ENCODE assay signal across 23 mouse cellular contexts in the genomic region with DNA sequence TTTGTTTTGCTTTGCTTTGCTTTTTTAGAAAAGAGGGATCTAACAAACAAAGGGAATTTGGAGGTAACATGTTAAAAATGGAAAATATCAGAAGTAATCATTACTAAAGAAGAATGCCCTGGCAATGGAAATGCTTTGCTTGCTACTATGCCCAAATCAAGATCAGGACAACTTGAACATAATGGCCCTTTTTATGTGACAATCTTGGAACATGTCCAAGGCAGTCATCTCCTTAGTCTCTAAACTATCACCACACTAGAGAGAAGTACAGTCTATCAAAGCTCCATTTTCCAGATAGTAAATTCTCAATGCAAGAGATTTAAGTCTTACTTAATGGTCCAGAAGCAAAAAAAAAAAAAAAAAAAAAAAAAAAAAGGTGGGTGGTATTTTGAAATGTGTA.
"Had no signal": no experiment of that assay in that cellular context is flagged by ENCODE, and none has a peak within 500 bp of the region (broad histone marks: within the 10 kb centered on the region; RNA-seq: fewer than 3 reads in every experiment).

No protein-coding gene starts in this region.

- H3K27ac ChIP-seq: gastrocnemius, adult 2 months; heart, adult 2 months; heart, embryonic 13.5 days; heart, embryonic 15.5 days; hindbrain, embryonic 14.5 days; kidney, embryonic 15.5 days; kidney, postnatal 0 days; limb, embryonic 13.5 days; limb, embryonic 15.5 days; liver, embryonic 12.5 days; liver, embryonic 14.5 days had no signal

- H3K9ac ChIP-seq: heart, embryonic 13.5 days; heart, embryonic 15.5 days; hindbrain, embryonic 14.5 days; kidney, embryonic 15.5 days; limb, embryonic 13.5 days; limb, embryonic 15.5 days; liver, embryonic 12.5 days; liver, embryonic 14.5 days had no signal

- ATAC-seq: intestine, embryonic 16.5 days; liver, embryonic 12.5 days had no signal

- H3K9me3 ChIP-seq: heart, embryonic 13.5 days; heart, embryonic 15.5 days; kidney, embryonic 15.5 days; limb, embryonic 13.5 days; limb, embryonic 15.5 days; liver, embryonic 12.5 days had no signal

- H3K4me2 ChIP-seq: heart, embryonic 11.5 days; heart, embryonic 13.5 days; heart, embryonic 15.5 days; kidney, embryonic 15.5 days; limb, embryonic 13.5 days; limb, embryonic 15.5 days; liver, embryonic 12.5 days had no signal

- H3K4me3 ChIP-seq: gastrocnemius, adult 2 months; heart, adult 2 months; heart, embryonic 13.5 days; heart, embryonic 15.5 days; kidney, embryonic 15.5 days; limb, embryonic 13.5 days; limb, embryonic 15.5 days; liver, embryonic 12.5 days had no signal

- H3K4me1 ChIP-seq: heart, embryonic 13.5 days; heart, embryonic 15.5 days; kidney, embryonic 15.5 days; limb, embryonic 13.5 days; limb, embryonic 15.5 days; liver, embryonic 12.5 days had no signal

- H3K27me3 ChIP-seq: heart, embryonic 13.5 days; heart, embryonic 15.5 days; kidney, embryonic 15.5 days; limb, embryonic 13.5 days; limb, embryonic 15.5 days; liver, embryonic 12.5 days had no signal

- DNase-seq: gastrocnemius, adult 2 months; gastrocnemius, postnatal 14 days; gastrocnemius, postnatal 36 days; heart, adult 11 months; heart, adult 2 months; heart, postnatal 14 days; heart, postnatal 36 days; kidney, adult 11 months; kidney, adult 2 months; kidney, adult 9 months; kidney, postnatal 14 days; kidney, postnatal 36 days had no signal

- H3K36me3 ChIP-seq: heart, embryonic 13.5 days; heart, embryonic 15.5 days; kidney, embryonic 15.5 days; limb, embryonic 13.5 days; limb, embryonic 15.5 days; liver, embryonic 12.5 days had no signal
